Mouse (Mus musculus) ES-Bruce4 (cell line): ENCODE measurements around the gene Sost. TPM values are rescaled to one million over a fixed set of nuclear protein-coding genes. Genes with fewer than 3 reads are reported as not detected.

Experiments
- H3K27ac ChIP-seq: 2 replicates; pipeline ENCODE4 v1.5.1; 2012; ENCODE audit warnings: low read length, inconsistent platforms; ENCODE audit not compliant: insufficient read depth
- H3K27me3 ChIP-seq: 2 replicates; pipeline ENCODE4 v1.6.1; 2012; ENCODE audit warnings: mild to moderate bottlenecking, low read length, inconsistent platforms; ENCODE audit not compliant: control insufficient read depth, poor library complexity, insufficient read depth, severe bottlenecking
- H3K36me3 ChIP-seq: 2 replicates; pipeline ENCODE4 v1.6.1; 2012; ENCODE audit warnings: inconsistent platforms, mild to moderate bottlenecking, low read length, moderate library complexity; ENCODE audit not compliant: control insufficient read depth, poor library complexity, insufficient read depth, severe bottlenecking
- H3K4me1 ChIP-seq: one replicate; pipeline ENCODE4 v1.8.1; 2011; ENCODE audit warnings: low read length; ENCODE audit not compliant: control insufficient read depth, insufficient read depth
- H3K4me3 ChIP-seq: 2 replicates; pipeline ENCODE4 v1.5.1; 2011; ENCODE audit warnings: low read depth, mild to moderate bottlenecking, low read length
- H3K9ac ChIP-seq: 2 replicates; pipeline ENCODE4 v1.6.1; 2012; ENCODE audit warnings: low read depth, mild to moderate bottlenecking, inconsistent platforms; ENCODE audit not compliant: poor library complexity, severe bottlenecking
- H3K9me3 ChIP-seq: replicated peaks from 2 replicates; pipeline ENCODE4 v1.6.1; 2012; ENCODE audit warnings: mild to moderate bottlenecking, low read length, inconsistent platforms; ENCODE audit not compliant: control insufficient read depth, poor library complexity, insufficient read depth, severe bottlenecking
- CTCF ChIP-seq: IDR thresholded peaks from one replicate; pipeline ENCODE4 v1.8.1; 2011; ENCODE audit warnings: low read depth, low read length
- EP300 ChIP-seq: IDR thresholded peaks from 2 replicates; pipeline ENCODE4 v1.6.1; 2011; ENCODE audit warnings: low read depth, low read length; ENCODE audit not compliant: insufficient read depth
- POLR2A ChIP-seq: IDR thresholded peaks from one replicate; pipeline ENCODE4 v1.8.1; 2011; ENCODE audit warnings: low read length; ENCODE audit not compliant: insufficient read depth
- polyA plus RNA-seq: library from polyadenylated mRNA; stranded (reverse); fragments of >200 nt; gene quantifications from 2 replicates; pipeline ENCODE4 v1.2.4, GENCODE M21; 2011; ENCODE audit warnings: low read depth; ENCODE audit not compliant: missing spikeins, insufficient read depth, insufficient read length

The Sost gene
- polyA plus RNA-seq, 1 experiment, result not detected

- no peaks in the 10 kb centered on the region for H3K9me3 ChIP-seq
- no peak overlapping the region for H3K4me3 ChIP-seq
- H3K36me3 ChIP-seq, result no peaks in the 10 kb centered on the region
- no peaks in the 10 kb centered on the region for H3K27me3 ChIP-seq
- TF ChIP-seq POLR2A (no peak), CTCF (no peak), EP300 (no peak)
- no peaks in the 10 kb centered on the region for H3K4me1 ChIP-seq
- H3K9ac ChIP-seq, result no peak overlapping the region
- no peak overlapping the region for H3K27ac ChIP-seq
These were observed 31.4 kb upstream of the Sost start for GRCm38 (mm10) chr11:101998258-101998657.

- no peaks in the 10 kb centered on the region for H3K27me3 ChIP-seq
- no peaks in the 10 kb centered on the region for H3K36me3 ChIP-seq
- H3K4me3 ChIP-seq, result no peak overlapping the region
- no peak overlapping the region for H3K27ac ChIP-seq
- no peak overlapping the region for H3K9ac ChIP-seq
- no peaks in the 10 kb centered on the region for H3K9me3 ChIP-seq
- TF ChIP-seq POLR2A (no peak), EP300 (no peak), CTCF (no peak)
- H3K4me1 ChIP-seq, result no peaks in the 10 kb centered on the region
These were observed 29.1 kb upstream of the Sost start for GRCm38 (mm10) chr11:101995938-101996337.

DNA sequence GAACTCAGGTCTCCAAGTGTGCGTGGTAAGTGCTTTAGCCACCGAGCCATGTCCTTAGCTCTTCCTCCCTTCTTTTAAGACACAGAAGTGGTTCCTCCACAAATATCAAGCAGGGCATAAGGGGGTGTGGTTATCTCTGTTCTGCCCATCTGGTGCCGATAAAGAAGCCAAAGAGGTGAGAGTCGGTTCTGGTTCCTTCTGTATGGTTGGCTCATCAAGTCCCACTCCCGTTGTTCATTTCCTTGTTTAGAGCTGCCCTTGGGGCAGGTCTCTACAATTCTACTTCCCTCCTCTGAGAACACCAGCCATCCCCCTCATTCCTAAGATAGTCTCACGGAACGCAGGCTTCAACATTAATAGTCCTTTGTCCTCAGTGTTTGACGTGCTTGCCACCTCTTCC, 27.3 kb upstream of the Sost start:
- no peak for TF ChIP-seq CTCF
- TF ChIP-seq POLR2A, result no peak
- TF ChIP-seq EP300, result no peak
- Histone ChIP-seq H3K4me3 (no peak overlapping the region), H3K9me3 (no peaks in the 10 kb centered on the region), H3K27me3 (no peaks in the 10 kb centered on the region; the same call in 1 of the 2 replicates), H3K36me3 (no peaks in the 10 kb centered on the region), H3K27ac (no peak overlapping the region), H3K9ac (no peak overlapping the region), H3K4me1 (no peaks in the 10 kb centered on the region)

DNA sequence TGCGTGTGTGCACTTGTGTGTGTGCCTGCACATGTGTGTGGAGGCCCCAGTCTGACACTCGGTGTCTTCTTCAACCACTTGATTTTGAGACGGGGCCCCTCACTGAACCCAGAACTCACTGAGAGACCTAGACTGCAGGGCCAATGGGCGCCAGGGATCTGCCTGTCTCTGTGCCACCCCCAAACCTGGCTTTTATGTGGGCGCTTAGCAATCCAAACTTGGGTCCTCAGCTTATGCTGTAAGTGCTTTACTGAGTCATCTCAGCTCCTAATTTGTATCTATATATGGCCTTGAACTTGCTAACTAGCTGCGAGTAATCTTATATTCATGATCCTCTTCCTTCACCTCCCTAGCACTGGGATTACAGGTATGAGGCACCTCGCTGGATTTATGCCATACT, 25.6 kb upstream of the Sost start:
- Histone ChIP-seq H3K9me3 (no peaks in the 10 kb centered on the region), H3K27ac (no peak overlapping the region), H3K27me3 (no peaks in the 10 kb centered on the region; the same call in 1 of the 2 replicates), H3K4me1 (no peaks in the 10 kb centered on the region), H3K9ac (no peak overlapping the region), H3K36me3 (no peaks in the 10 kb centered on the region), H3K4me3 (no peak overlapping the region)
- TF ChIP-seq EP300 (no peak), POLR2A (no peak), CTCF (no peak)

DNA sequence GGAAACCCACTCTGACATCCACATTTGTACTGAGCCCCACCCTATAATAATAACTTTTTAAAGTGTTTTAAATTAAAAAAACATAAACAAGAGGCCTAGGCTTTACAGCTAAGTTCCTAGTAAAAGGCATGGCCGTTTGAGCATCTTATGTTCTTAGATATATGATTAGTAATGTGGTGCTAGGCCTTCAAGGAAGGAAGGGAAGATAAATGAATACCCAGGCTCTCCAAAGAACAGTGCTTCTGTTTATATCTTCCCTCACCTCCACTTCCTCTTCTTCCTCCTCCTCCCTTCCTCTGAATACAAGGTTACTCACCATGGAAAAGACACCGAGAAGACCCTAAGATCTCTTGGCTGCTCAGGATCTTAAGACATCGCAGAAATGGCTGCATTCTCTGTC, 25.0 kb upstream of the Sost start:
- TF ChIP-seq EP300, result no peak
- TF ChIP-seq POLR2A, result no peak
- no peak for TF ChIP-seq CTCF
- Histone ChIP-seq H3K9me3 (no peaks in the 10 kb centered on the region), H3K4me3 (no peak overlapping the region), H3K27ac (no peak overlapping the region), H3K27me3 (no peaks in the 10 kb centered on the region; the same call in 1 of the 2 replicates), H3K4me1 (no peaks in the 10 kb centered on the region), H3K9ac (no peak overlapping the region), H3K36me3 (no peaks in the 10 kb centered on the region)

GRCm38 (mm10) chr11:101990244-101990643, 23.4 kb upstream of the Sost start:
- Histone ChIP-seq H3K36me3 (no peaks in the 10 kb centered on the region), H3K27ac (no peak overlapping the region), H3K27me3 (no peaks in the 10 kb centered on the region; the same call in 1 of the 2 replicates), H3K9me3 (no peaks in the 10 kb centered on the region), H3K9ac (no peak overlapping the region), H3K4me1 (no peaks in the 10 kb centered on the region), H3K4me3 (no peak overlapping the region)
- TF ChIP-seq CTCF (no peak), EP300 (no peak), POLR2A (no peak)
